Mouse (Mus musculus): ENCODE results near the gene Dnase1l3.

DNA sequence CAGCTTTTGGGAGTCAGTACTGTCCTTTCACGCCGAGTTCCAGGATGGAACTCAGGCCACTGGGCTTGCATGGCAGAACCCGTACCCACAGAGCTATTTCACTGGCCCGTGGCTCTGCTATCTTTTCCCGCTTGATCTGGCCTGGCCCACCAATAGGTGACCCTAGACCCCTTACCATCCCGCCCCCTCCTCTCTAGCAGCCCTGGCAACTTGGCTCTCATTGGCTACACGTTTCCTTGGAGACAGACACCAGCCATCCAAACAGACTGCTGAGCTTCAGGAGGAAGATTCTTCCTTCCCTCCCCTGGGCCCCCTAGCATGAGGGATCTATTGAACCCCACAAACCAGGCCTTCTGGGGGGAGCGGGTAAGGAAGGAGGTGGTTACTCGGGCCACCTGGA is 37.3 kb downstream of the Dnase1l3 start, which contains the start of gene Gm45521:
- TF ChIP-seq GATA1 (IDR thresholded peaks at IDR 0.05; ENCODE audit: borderline replicate concordance, low read length) (no peak), FLI1 (IDR thresholded peaks at IDR 0.05; ENCODE audit: low read length) (no peak)

Measured in megakaryocyte, embryonic 14.5 days (primary cell).